Mouse (Mus musculus) hindbrain, postnatal 0 days (tissue): ENCODE measurements around the gene Vac14. TPM values are rescaled to one million over a fixed set of nuclear protein-coding genes. Genes with fewer than 3 reads are reported as not detected.

Experiments used
- ATAC-seq: fragments of 200-750 bp; cut with Nextera tagmentation; 2 replicates; pipeline ENCODE4 v1.8.0; 2017; ENCODE audit warnings: mild to moderate bottlenecking, moderate TSS enrichment, moderate library complexity
- DNase-seq: peaks from one replicate; pipeline ENCODE4 v3.0.0-alpha.2; 2015; ENCODE audit warnings: low spot score
- H3K27ac ChIP-seq: fragments of 300-500 bp; sonication (generic); 2 replicates; pipeline ENCODE4 v1.5.1; 2014; ENCODE audit warnings: mild to moderate bottlenecking
- H3K27me3 ChIP-seq: fragments of 300-500 bp; sonication (generic); 2 replicates; pipeline ENCODE4 v1.6.1; 2014; ENCODE audit warnings: low read length, mixed read lengths; ENCODE audit not compliant: insufficient read depth
- H3K36me3 ChIP-seq: fragments of 300-500 bp; sonication (generic); 2 replicates; pipeline ENCODE4 v1.6.1; 2014; ENCODE audit warnings: low read length, mixed read lengths; ENCODE audit not compliant: insufficient read depth
- H3K4me1 ChIP-seq: fragments of 300-500 bp; sonication (generic); 2 replicates; pipeline ENCODE4 v1.6.1; 2014; ENCODE audit warnings: antibody characterized with exemption, low read length, mixed read lengths; ENCODE audit not compliant: insufficient read depth
- H3K4me2 ChIP-seq: fragments of 300-500 bp; sonication (generic); 2 replicates; pipeline ENCODE4 v1.6.1; 2014; ENCODE audit warnings: low read depth, mild to moderate bottlenecking, low read length, moderate library complexity, mixed read lengths
- H3K4me3 ChIP-seq: fragments of 300-500 bp; sonication (generic); 2 replicates; pipeline ENCODE4 v1.5.1; 2014; ENCODE audit warnings: low read length
- H3K9ac ChIP-seq: fragments of 300-500 bp; sonication (generic); replicated peaks from 2 replicates; pipeline ENCODE4 v1.6.1; 2014; ENCODE audit warnings: mild to moderate bottlenecking, low read length, moderate library complexity, mixed read lengths
- H3K9me3 ChIP-seq: fragments of 300-500 bp; sonication (generic); 2 replicates; pipeline ENCODE4 v1.6.1; 2016; ENCODE audit warnings: low read length, mixed read lengths
- CTCF ChIP-seq: IDR thresholded peaks from 2 replicates; pipeline ENCODE4 v1.5.1; 2016; ENCODE audit warnings: antibody characterized with exemption, control low read depth, low read depth
- WGBS: fragments of 180-500 bp; shearing (Covaris S2); extraction: QIAGEN DNeasy Blood & Tissue Kit; methylation state at CpG from one replicate; pipeline ENCODE4 v1.1.7; 2014; 5-methylcytosine and 5-hydroxymethylcytosine counted together
- polyA plus RNA-seq: library from polyadenylated mRNA; unstranded; fragments of >200 nt; fragmentation: Nextera tagmentation; extraction: Ambion mirVana; gene quantifications from 2 replicates; pipeline ENCODE4 v1.2.1, GENCODE M21; 2015
- total RNA-seq: library from RNA; depleted of rRNA; stranded (reverse); fragments of >200 nt; gene quantifications from 2 replicates; pipeline ENCODE4 v1.2.3, GENCODE M21; 2014

The Vac14 gene
- total and polyA plus RNA-seq, 2 experiments from 2014 or later, result 26.1 to 44.1 TPM

DNA sequence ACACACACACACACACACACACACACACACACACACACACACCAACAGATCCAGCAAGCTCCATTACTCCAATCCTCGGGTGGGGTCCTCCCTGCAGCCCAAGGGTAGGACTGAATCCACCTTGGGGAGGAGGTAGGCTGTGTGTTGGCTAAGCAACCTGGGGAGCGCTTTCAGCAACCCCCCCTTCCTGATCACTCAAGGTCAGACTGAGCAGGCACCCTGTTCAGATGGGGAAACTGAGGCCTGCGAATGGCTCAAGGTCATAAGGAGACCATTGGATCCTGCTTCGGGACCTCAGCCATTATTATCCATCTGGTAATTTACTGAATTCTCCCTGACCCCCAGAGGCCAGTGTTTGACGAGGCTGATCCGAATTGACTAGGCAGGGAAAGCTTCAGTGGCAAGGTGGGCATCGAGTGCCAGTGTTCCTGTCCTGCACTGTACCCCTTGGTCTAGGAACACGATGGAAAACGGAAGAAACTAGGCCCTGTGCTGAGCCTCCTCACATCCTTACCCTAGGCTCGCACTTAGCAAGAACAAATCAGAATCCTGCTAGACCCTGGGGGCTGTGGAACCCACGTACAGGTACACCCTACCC is 104.1 kb downstream of the Vac14 start:
- peaks cover 69% of the 10 kb centered on the region for H3K4me1 ChIP-seq

DNA sequence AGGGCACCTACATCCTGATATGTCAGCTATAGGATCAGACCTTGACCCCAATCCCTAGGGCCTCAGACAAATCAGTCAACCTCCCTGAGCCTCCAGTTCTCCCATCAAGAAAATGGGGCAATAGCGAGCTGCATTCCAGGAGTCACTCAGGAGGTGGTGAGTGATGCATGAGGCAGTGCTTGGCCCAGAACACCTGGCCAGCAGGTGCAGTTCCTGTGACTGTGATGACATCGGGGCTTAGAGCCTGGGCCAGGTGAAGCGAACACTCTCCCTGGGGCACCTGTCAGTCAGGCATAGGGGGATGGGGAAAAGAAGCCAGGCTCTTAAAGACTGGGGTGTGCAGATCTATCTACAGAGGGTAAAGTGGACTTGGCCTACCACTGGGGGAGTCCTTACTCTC is 106.1 kb downstream of the Vac14 start:
- 68% methylated on average over 3 of the region's 3 CpGs for WGBS

More for the DNA sequence above, 104.1 kb downstream of the Vac14 start:
- Histone ChIP-seq H3K4me3 (peak overlapping the region; percentile 90), H3K27ac (peak overlapping the region; percentile 98), H3K9me3 (no peaks in the 10 kb centered on the region), H3K9ac (peak overlapping the region; percentile 99), H3K27me3 (no peaks in the 10 kb centered on the region), H3K36me3 (peaks cover 12% of the 10 kb centered on the region; the same call in 1 of the 2 replicates), H3K4me2 (peak overlapping the region; percentile 81)
- WGBS, result 20% methylated on average over 11 of the region's 11 CpGs
- no peak for TF ChIP-seq CTCF
- DNase-seq (no peak), ATAC-seq (no peak)

GRCm38 (mm10) chr8:110725084-110725838 is 106.9 kb downstream of the Vac14 start:
- 27% methylated on average over 7 of the region's 7 CpGs for WGBS
- H3K4me3 ChIP-seq, result 0 out of 2 replicates have a peak overlapping the region, but pooled peaks have one; percentile 4
- DNase-seq, result peak; percentile 65

More for the DNA sequence above, 106.1 kb downstream of the Vac14 start:
- Histone ChIP-seq H3K4me1 (peaks cover 51% of the 10 kb centered on the region), H3K9me3 (no peaks in the 10 kb centered on the region), H3K27ac (peak overlapping the region; percentile 98), H3K4me2 (peak overlapping the region; percentile 81), H3K27me3 (no peaks in the 10 kb centered on the region), H3K9ac (peak overlapping the region; percentile 99), H3K36me3 (peaks cover 32% of the 10 kb centered on the region), H3K4me3 (peak overlapping the region; percentile 90; the same call in 1 of the 2 replicates)
- ATAC-seq, result no peak
- DNase-seq, result no peak
- TF ChIP-seq CTCF, result no peak

GRCm38 (mm10) chr8:110726893-110727292 is 108.5 kb downstream of the Vac14 start:
- Histone ChIP-seq H3K4me1 (peaks cover 38% of the 10 kb centered on the region), H3K4me2 (no peak overlapping the region), H3K9me3 (no peaks in the 10 kb centered on the region), H3K27ac (peak overlapping the region; percentile 98; the same call in 1 of the 2 replicates), H3K4me3 (no peak overlapping the region), H3K9ac (0 out of 2 replicates have a peak overlapping the region, but pooled peaks have one; percentile 28), H3K27me3 (no peaks in the 10 kb centered on the region), H3K36me3 (peaks cover 51% of the 10 kb centered on the region)
- ATAC-seq (peak; percentile 31), DNase-seq (peak; percentile 89)
- 3% methylated on average over 18 of the region's 18 CpGs for WGBS
- peak; percentile 91 for TF ChIP-seq CTCF

More at GRCm38 (mm10) chr8:110725084-110725838, 106.9 kb downstream of the Vac14 start:
- peak; percentile 31; the same call in 1 of the 2 replicates for ATAC-seq
- TF ChIP-seq CTCF, result peak; percentile 24
- Histone ChIP-seq H3K27ac (peak overlapping the region; percentile 98), H3K27me3 (no peaks in the 10 kb centered on the region), H3K4me1 (peaks cover 44% of the 10 kb centered on the region), H3K9ac (peak overlapping the region; percentile 99), H3K9me3 (no peaks in the 10 kb centered on the region), H3K4me2 (peak overlapping the region; percentile 81), H3K36me3 (peaks cover 39% of the 10 kb centered on the region)

- no peak for DNase-seq
- peaks cover 6% of the 10 kb centered on the region; the same call in 1 of the 2 replicates for H3K4me1 ChIP-seq
- H3K9me3 ChIP-seq, result no peaks in the 10 kb centered on the region
- no peak for TF ChIP-seq CTCF
- no peak overlapping the region for H3K9ac ChIP-seq
- no peak overlapping the region for H3K4me3 ChIP-seq
- peaks cover 73% of the 10 kb centered on the region for H3K36me3 ChIP-seq
- H3K27ac ChIP-seq, result no peak overlapping the region
- no peak for ATAC-seq
- WGBS, result 85% methylated on average over 8 of the region's 8 CpGs
- H3K27me3 ChIP-seq, result no peaks in the 10 kb centered on the region
- no peak overlapping the region for H3K4me2 ChIP-seq
Observed at GRCm38 (mm10) chr8:110731346-110731859, 113.0 kb downstream of the Vac14 start.

- H3K4me3 ChIP-seq, result no peak overlapping the region
- no peaks in the 10 kb centered on the region for H3K9me3 ChIP-seq
- DNase-seq, result no peak
- H3K4me2 ChIP-seq, result no peak overlapping the region
- no peak for TF ChIP-seq CTCF
- peaks cover 73% of the 10 kb centered on the region for H3K36me3 ChIP-seq
- no peak for ATAC-seq
- H3K9ac ChIP-seq, result no peak overlapping the region
- 68% methylated on average over 8 of the region's 8 CpGs for WGBS
- no peak overlapping the region for H3K27ac ChIP-seq
- no peaks in the 10 kb centered on the region for H3K27me3 ChIP-seq
- H3K4me1 ChIP-seq, result no peaks in the 10 kb centered on the region
Observed at GRCm38 (mm10) chr8:110733036-110733435, 114.7 kb downstream of the Vac14 start.
